Mouse (Mus musculus) layer of hippocampus, adult 2 months (tissue): ENCODE measurements around the gene S100a1. TPM values are rescaled to one million over a fixed set of nuclear protein-coding genes. Genes with fewer than 3 reads are reported as not detected.
A peak's percentile ranks its signal among the peaks of the same experiment; 100 is the strongest.

Experiments
- DNase-seq, 2 experiments: peaks; one replicate each; pipeline ENCODE4 v3.0.0; 2022; ENCODE audit warnings: low spot score in 2 of 2
- H3K27ac ChIP-seq: fragments of 200-600 bp; 2 replicates; pipeline ENCODE4 v1.8.1; 2022
- H3K4me3 ChIP-seq: fragments of 200-600 bp; 2 replicates; pipeline ENCODE4 v1.8.1; 2022; ENCODE audit warnings: mild to moderate bottlenecking
- CTCF ChIP-seq: fragments of 200-600 bp; conservative IDR thresholded peaks from 2 replicates; pipeline ENCODE4 v1.8.1; 2022; ENCODE audit warnings: antibody characterized with exemption, mild to moderate bottlenecking, moderate library complexity
- long read RNA-seq, 2 experiments: library from polyadenylated mRNA; stranded (forward); transcript quantifications; one replicate each; pipeline ENCODE4 v2.0.0; 2021; ENCODE audit warnings: borderline mapping rate in 2 of 2
- total RNA-seq, 2 experiments: library from RNA; stranded (reverse); gene quantifications; 2 replicates each; pipeline ENCODE4 v1.2.3; 2021

S100a1 gene
- total RNA-seq, result 10 to 100 TPM; 89.9 to 92.1 TPM
- long read RNA-seq, experiment 1, transcript S100a1-201 (3 exons, 677 nt), result major isoform, 82 of 86 reads
- long read RNA-seq, experiment 1, partial matches to known transcripts, result 4 of 86 reads
- long read RNA-seq, experiment 1, other reads (novel, unspliced or antisense), result 0 of 86 reads
- long read RNA-seq, experiment 2, transcript S100a1-201 (3 exons, 677 nt), result major isoform, 80 of 93 reads
- long read RNA-seq, experiment 2, partial matches to known transcripts, result 1 of 93 reads
- long read RNA-seq, experiment 2, other reads (novel, unspliced or antisense), result 11 of 93 reads

DNA sequence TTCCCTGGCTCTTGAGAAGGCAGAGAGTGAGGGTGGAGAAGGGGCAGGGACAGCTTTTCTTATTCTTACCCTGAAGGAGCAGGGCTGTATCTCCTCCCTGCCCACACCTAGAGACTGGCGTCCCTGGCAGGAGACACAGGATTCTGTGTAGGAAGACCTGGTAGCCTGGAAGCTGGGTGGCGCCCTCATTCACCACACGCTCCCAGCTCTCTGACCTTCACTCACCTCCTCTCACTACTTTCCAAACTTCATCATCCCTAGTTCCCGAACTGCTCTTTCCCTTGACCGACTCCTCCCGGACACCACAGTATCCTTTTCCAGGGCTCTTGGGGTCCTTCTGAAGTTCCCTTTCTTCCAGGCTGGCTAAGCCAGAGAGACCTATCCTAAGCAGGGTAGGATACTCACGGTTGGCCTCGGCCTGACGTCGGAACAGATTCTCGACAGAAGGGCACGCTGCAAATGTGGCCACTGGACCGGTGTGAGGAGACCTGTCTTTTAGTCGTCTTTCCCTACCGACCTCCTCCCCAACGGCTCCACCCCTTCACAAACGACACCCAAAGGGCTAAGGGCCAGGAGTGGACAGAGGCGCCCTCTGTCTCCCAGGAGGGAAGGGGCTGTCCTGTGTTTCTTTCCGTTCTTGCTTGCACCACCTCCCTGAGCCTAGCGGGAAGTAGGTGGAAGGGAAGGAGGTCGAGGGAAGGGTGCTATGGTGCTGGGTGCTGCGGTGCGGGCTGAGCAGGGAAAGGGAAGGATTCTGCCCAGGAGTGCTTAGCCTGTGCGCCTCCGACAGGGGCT lies at the start of gene S100a1, which contains the start of gene S100a13:
S100a1 (minus strand) TSS at position 597 of the 795 bp plus-strand sequence.
S100a13 (plus strand) TSS at position 640 of the 795 bp plus-strand sequence.
- H3K27ac ChIP-seq, result peak within 1 kb of the TSS; percentile 88
- peak; percentile 57 for TF ChIP-seq CTCF
- peak within 1 kb of the TSS; percentile 57 for H3K4me3 ChIP-seq
- peak; percentile 56 to 60 for DNase-seq

DNA sequence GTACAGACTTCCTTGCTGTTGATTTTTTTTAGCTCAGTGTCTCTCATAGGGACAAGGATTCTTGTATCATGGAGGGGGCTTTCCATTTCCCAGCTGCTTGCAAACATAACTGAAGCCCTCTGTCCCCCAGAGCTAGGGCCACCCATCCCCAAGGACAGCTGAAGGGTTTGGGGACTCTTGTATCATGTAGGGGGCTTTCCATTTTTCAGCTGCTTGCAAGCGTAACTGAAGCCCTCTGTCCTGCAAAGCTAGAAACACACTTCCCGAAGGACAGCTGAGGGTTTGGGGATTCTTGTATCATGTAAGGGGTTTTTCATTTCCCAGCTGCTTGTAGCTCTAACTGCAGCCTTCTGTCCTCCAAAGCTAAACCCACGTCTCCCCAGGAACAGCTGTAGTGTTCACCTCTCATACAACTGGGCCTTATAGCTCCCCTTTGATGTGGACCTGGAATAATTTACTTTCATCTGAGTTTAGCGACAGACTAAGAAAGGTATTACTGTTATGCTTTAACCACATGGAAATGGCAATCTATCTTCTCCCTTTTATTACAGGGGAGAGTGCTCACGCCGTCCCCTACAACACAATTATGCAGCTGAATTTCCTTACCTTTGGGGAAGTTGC lies 45.9 kb upstream of the S100a1 start, which contains the start of gene S100a3:
S100a3 (plus strand) TSS at position 571 of the 621 bp plus-strand sequence.
- no peak for DNase-seq
- no peak within 1 kb of the TSS for H3K27ac ChIP-seq
- TF ChIP-seq CTCF, result no peak
- H3K4me3 ChIP-seq, result no peak within 1 kb of the TSS

DNA sequence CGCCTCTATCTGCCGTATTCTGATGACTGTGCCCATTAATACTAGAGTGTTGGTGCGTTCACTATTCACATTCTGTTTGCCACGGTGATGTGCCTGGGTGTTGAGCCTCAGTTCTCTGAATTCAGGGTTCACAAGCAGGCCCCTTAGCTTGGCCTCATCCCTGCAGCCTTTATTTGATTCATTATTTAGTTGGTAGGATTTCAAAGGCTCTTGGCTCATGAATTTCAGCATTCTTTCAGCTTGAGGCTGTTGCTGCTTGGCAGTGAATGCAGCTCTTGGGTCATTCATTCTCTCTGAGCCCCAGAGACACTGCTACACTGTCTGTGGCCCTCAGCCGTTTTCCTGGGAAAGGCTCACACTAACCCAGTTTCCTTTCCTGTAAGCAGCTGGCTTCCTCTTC lies 41.8 kb upstream of the S100a1 start:
- H3K27ac ChIP-seq, result peak overlapping the region; percentile 86
- no peak overlapping the region for H3K4me3 ChIP-seq
- DNase-seq, result peak; percentile 38 to 78
- no peak for TF ChIP-seq CTCF

DNA sequence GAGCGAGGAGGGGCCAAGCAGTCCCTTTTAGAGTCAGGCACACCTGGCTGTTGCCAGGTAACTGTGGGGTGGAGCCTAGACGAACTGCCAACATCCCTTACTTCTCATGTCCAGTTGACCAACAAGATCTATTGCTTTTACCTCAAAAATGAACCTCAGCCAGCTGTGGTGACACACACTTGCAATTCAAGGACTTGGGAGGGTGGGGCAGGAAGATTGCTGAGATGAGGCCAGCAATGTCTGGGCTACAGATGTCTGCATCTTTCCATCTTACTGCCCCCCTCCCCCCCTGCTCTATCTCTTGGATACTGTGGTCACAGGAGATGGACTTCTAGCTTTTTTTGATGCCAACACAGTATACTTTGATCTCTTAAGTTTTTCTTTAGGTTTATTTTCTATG lies 38.0 kb upstream of the S100a1 start:
- Histone ChIP-seq H3K4me3 (no peak overlapping the region), H3K27ac (no peak overlapping the region)
- DNase-seq, result no peak
- no peak for TF ChIP-seq CTCF

DNA sequence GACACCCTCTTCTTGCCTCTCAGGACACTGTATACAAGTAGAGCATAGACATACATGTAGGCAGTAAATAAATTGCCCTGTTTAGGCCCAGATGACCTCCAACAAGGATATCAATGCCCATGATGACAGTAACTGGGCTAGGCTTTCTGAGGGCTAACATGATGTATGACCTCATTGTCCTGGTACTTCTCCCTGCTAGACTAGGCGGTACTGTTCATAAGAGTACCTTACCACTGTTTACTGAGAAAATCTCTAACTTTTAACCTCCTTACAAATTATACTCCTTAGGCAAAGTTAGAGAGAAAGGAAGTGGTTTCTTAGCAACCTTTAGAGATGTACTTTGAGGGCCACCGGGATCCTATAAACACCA lies 36.2 kb upstream of the S100a1 start:
- Histone ChIP-seq H3K27ac (no peak overlapping the region), H3K4me3 (no peak overlapping the region)
- DNase-seq, result no peak
- no peak for TF ChIP-seq CTCF

DNA sequence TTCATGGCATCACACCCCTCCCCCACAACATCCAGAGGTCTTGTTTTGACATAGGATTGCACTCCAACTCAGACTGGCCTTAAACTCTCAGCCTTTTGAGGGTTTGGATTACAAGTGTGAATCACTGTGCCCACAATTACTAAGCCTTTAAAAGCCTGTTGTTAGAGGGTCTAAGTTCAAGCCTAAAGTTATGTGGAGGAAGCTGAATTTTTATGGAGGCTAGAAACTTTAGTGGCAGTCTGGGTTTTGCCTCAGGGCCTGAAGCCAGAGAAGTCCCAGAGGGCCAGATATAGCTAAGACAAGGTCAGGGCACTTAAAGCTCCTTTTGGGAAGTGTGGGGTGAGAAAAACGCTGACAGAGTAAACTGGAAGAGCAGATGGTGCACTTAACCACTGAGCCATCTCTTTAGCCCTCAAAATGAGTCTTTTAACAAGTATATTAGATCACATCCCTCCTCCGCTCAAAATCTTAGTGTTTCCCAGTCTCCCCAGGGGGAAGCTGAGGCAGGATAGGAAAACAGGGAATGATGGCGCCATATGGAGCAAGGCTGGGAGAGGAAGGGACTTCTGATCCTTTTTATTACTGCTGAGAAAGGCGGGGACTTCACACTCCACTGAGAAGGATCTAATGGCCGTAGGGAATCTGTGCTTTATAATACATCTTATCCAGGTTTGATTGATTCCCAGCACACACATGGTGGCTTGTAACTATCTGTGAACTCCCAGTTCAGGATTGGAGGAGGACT lies 35.7 kb upstream of the S100a1 start:
- Histone ChIP-seq H3K27ac (no peak overlapping the region), H3K4me3 (no peak overlapping the region)
- DNase-seq, result no peak
- TF ChIP-seq CTCF, result no peak

DNA sequence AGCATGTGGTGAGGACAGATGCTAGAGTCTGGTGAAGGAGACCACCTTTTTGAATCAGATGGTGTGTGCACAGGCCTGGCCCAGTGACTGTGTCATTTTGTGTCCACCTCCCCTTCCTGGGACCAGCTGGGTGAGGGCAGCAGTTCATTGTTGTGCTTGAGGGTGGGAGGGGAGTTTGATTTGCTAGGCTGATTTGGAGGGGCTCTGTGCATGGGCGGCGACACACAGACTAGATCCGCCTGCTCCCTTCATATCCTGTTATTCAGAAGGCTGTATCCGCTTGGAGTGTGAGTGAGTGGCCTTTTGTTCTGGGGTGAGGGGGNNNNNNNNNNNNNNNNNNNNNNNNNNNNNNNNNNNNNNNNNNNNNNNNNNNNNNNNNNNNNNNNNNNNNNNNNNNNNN lies 26.7 kb upstream of the S100a1 start:
- DNase-seq, result peak; percentile 25 to 61
- Histone ChIP-seq H3K27ac (peak overlapping the region; percentile 93), H3K4me3 (peak overlapping the region; percentile 45)
- TF ChIP-seq CTCF, result no peak

DNA sequence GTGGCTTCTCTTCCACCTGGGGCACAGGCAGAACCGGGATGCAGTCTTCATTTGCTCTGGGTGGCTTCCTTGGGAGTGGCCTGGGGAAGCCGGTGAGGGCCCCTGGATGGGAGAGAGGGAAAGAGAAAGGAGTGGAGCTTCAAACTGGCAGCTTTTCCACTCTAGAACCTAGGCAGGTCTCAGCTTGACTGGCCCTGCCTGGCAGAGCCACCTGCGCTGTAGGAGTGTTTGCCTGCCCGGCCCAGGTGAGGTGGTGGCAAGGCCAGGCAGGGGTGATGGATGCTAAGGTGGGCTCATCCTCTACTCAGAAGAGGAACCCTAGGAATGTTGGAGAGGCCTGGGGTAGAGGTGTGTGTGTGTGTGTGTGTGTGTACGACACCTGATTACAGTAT lies 23.7 kb upstream of the S100a1 start:
- no peak for DNase-seq
- Histone ChIP-seq H3K4me3 (peak overlapping the region; percentile 52), H3K27ac (peak overlapping the region; percentile 92)
- TF ChIP-seq CTCF, result no peak

DNA sequence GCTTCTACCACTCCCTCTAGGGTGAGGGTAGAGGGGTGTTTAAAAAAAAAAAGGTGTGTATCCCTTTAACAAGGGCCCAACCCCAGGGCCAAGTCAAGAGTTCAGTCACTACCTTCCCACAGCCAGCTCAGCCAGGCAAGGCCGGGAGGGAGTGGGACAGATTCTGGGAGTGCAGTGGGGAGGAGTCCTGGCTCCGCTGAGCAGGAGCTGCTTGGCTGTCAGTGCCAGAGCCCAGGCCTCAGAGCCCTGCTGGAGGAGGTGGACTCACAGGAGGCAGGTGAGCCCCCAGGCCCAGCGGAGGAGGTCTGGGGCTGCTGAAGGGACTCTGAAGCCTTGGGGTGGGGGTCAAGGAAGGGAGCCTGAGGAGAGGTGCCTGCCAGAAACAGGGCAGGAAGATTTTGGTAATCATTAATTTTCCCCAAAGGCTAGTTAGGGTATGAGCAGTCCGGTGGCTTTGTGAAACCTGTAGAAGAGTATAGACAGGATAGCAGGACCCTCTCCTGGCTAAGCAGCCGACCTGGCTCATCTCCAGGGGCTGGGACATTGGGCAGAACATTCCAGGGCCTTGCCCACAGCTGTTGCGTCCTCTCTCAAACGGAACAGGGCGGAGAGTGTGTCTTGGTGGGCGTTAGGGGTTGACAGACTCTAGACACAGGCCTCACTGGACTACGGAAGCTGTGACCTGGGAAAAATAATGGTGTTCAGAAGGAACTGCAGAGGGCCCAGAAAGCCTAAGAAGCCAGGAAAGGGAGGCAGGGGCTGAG lies 23.1 kb upstream of the S100a1 start, which contains the start of gene S100a16:
S100a16 (plus strand) TSS at position 114 of the 764 bp plus-strand sequence.
- peak; percentile 54 to 61 for DNase-seq
- H3K27ac ChIP-seq, result peak within 1 kb of the TSS; percentile 92
- peak within 1 kb of the TSS; percentile 52 for H3K4me3 ChIP-seq
- no peak for TF ChIP-seq CTCF

DNA sequence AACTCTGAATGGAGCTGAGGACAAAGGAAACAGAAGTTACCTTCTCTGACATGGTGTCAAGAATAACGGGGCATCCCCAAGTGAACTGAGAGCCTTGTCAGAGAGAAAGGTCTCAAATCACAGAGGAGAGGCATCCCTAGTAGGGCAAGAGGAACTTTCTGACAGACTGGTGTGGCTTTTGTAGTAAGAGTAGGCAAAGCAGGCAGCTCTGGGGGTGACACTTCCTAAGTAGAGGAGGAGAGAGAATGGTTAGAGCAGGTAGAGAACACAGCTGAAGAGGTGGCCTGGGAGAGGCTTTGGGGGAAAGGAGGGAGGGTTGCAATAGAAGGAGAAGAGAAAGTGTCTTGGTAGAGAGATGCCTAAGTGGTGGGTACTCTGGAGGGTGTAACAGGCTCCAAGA lies 21.3 kb upstream of the S100a1 start:
- H3K4me3 ChIP-seq, result no peak overlapping the region
- no peak for TF ChIP-seq CTCF
- DNase-seq, result no peak

DNA sequence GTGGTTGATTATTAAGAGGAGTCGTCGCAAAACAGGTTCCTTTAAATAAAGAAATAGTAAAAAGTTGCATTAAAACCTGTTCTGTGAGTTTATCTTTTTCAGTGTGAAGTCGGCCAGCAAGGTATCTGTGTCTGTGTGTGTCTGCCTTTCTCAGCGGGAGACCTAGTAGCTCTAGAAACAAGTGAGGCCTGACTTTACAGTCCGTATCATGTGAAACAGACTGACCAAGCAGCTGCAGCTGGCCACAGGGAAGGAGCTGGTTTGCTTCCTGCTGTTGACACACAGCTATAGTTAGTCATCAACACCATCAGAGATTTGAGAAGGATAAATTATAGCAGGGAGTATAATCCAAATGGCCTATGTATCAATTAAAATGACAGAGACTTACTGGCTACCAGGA lies 17.5 kb upstream of the S100a1 start:
- H3K27ac ChIP-seq, result no peak overlapping the region
- H3K4me3 ChIP-seq, result no peak overlapping the region
- TF ChIP-seq CTCF, result no peak
- DNase-seq, result no peak

More for the DNA sequence above, 21.3 kb upstream of the S100a1 start:
- H3K27ac ChIP-seq, result no peak overlapping the region
